Mouse (Mus musculus) bone marrow macrophage, adult 2 months (primary cell): Measurements from ENCODE around the gene Slc16a11.

Source experiments
- CTCF ChIP-seq: IDR thresholded peaks from 2 replicates; pipeline ENCODE4 v1.5.1; 2012; ENCODE audit warnings: low read depth, mild to moderate bottlenecking, low read length, moderate library complexity
- POLR2A ChIP-seq: IDR thresholded peaks from 2 replicates; pipeline ENCODE4 v1.6.1; 2012; ENCODE audit warnings: mild to moderate bottlenecking, low read depth, low read length, borderline replicate concordance

GRCm38 (mm10) chr11:70219873-70220272 is 7.3 kb downstream of the Slc16a11 start:
- no peak for TF ChIP-seq POLR2A
- TF ChIP-seq CTCF: no peak
